Mouse (Mus musculus) liver, embryonic 13.5 days (tissue): ENCODE measurements around the gene Syde2. TPM values are rescaled to one million over a fixed set of nuclear protein-coding genes. Genes with fewer than 3 reads are reported as not detected.

ENCODE experiments used
- ATAC-seq: fragments of 200-750 bp; cut with Nextera tagmentation; 2 replicates; pipeline ENCODE4 v1.8.0; 2017; ENCODE audit warnings: low read depth, mild to moderate bottlenecking, moderate number of reproducible peaks, moderate library complexity
- DNase-seq: peaks from one replicate; pipeline ENCODE4 v3.0.0; 2022
- H3K27ac ChIP-seq: fragments of 300-500 bp; sonication (generic); 2 replicates; pipeline ENCODE4 v1.5.1; 2015; ENCODE audit warnings: moderate library complexity, mild to moderate bottlenecking, inconsistent platforms
- H3K27me3 ChIP-seq: fragments of 300-500 bp; sonication (generic); 2 replicates; pipeline ENCODE4 v1.6.1; 2015; ENCODE audit warnings: mild to moderate bottlenecking, inconsistent platforms
- H3K36me3 ChIP-seq: fragments of 300-500 bp; sonication (generic); 2 replicates; pipeline ENCODE4 v1.6.1; 2015; ENCODE audit warnings: mild to moderate bottlenecking, inconsistent platforms
- H3K4me1 ChIP-seq: fragments of 300-500 bp; sonication (generic); replicated peaks from 2 replicates; pipeline ENCODE4 v1.6.1; 2015; ENCODE audit warnings: inconsistent platforms
- H3K4me2 ChIP-seq: fragments of 300-500 bp; sonication (generic); 2 replicates; pipeline ENCODE4 v1.6.1; 2015; ENCODE audit warnings: inconsistent platforms, mild to moderate bottlenecking, moderate library complexity
- H3K4me3 ChIP-seq: fragments of 300-500 bp; sonication (generic); replicated peaks from 2 replicates; pipeline ENCODE4 v1.5.1; 2015; ENCODE audit warnings: mild to moderate bottlenecking, inconsistent platforms
- H3K9ac ChIP-seq: fragments of 300-500 bp; sonication (generic); 2 replicates; pipeline ENCODE4 v1.6.1; 2015; ENCODE audit warnings: mild to moderate bottlenecking, inconsistent platforms
- H3K9me3 ChIP-seq: fragments of 300-500 bp; sonication (generic); replicated peaks from 2 replicates; pipeline ENCODE4 v1.6.1; 2016; ENCODE audit warnings: inconsistent platforms
- WGBS: fragments of 180-500 bp; shearing (Covaris S2); methylation state at CpG from one replicate; pipeline ENCODE4 v1.1.7; 2015; ENCODE audit not compliant: insufficient replicate concordance; 5-methylcytosine and 5-hydroxymethylcytosine counted together
- polyA plus RNA-seq: library from polyadenylated mRNA; unstranded; fragments of >200 nt; fragmentation: Nextera tagmentation; extraction: Ambion mirVana; gene quantifications from 2 replicates; pipeline ENCODE4 v1.2.1, GENCODE M21; 2015

The Syde2 gene
- polyA plus RNA-seq, 1 experiment from 2014 or later, result 0.35 TPM

- 79% methylated on average over 13 of the region's 13 CpGs for WGBS
- H3K27me3 ChIP-seq, result no peaks in the 10 kb centered on the region
- no peak overlapping the region for H3K4me3 ChIP-seq
- H3K27ac ChIP-seq, result no peak overlapping the region
- DNase-seq (no peak), ATAC-seq (no peak)
- H3K4me2 ChIP-seq, result no peak overlapping the region
- no peak overlapping the region for H3K9ac ChIP-seq
- no peaks in the 10 kb centered on the region for H3K9me3 ChIP-seq
- no peaks in the 10 kb centered on the region for H3K4me1 ChIP-seq
- peaks cover 16% of the 10 kb centered on the region for H3K36me3 ChIP-seq
These were observed 29.3 kb downstream of the Syde2 start for GRCm38 (mm10) chr3:146016979-146017378.

DNA sequence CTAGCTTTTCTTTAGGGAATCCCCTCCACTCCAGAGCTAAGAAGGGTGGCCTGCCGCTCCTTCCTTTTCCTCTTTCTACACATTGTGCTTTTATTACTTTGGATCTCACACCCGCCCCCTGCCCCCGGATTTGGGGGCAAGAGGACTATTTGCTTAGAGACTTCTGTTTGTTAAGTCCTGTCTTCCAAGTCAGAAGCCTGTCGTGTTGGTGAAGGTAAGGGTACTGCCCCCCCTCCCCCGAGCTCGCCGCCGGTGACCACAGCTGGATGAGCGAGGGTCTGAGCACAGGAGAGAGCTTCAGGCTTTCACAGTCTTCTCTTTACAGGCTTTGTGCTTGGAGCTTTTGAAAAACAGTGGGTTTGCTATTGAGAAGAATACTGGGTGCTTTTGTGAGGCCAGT, 29.9 kb downstream of the Syde2 start:
- 67% methylated on average over 9 of the region's 9 CpGs for WGBS
- DNase-seq (no peak), ATAC-seq (no peak)
- no peak overlapping the region for H3K4me2 ChIP-seq
- no peaks in the 10 kb centered on the region for H3K4me1 ChIP-seq
- no peak overlapping the region for H3K9ac ChIP-seq
- no peaks in the 10 kb centered on the region for H3K27me3 ChIP-seq
- H3K9me3 ChIP-seq, result no peaks in the 10 kb centered on the region
- no peak overlapping the region for H3K4me3 ChIP-seq
- H3K27ac ChIP-seq, result no peak overlapping the region
- peaks cover 16% of the 10 kb centered on the region for H3K36me3 ChIP-seq

- Histone ChIP-seq H3K36me3 (peaks cover 3% of the 10 kb centered on the region; the same call in 1 of the 2 replicates), H3K9me3 (no peaks in the 10 kb centered on the region), H3K27me3 (no peaks in the 10 kb centered on the region), H3K4me2 (no peak overlapping the region), H3K9ac (no peak overlapping the region), H3K4me3 (no peak overlapping the region), H3K27ac (no peak overlapping the region), H3K4me1 (peaks cover under 1% of the 10 kb centered on the region; the same call in 1 of the 2 replicates)
- 73% methylated on average over 9 of the region's 9 CpGs for WGBS
- ATAC-seq (no peak), DNase-seq (no peak)
These were observed 34.6 kb downstream of the Syde2 start for GRCm38 (mm10) chr3:146022232-146022631.

GRCm38 (mm10) chr3:146024746-146025145, 37.1 kb downstream of the Syde2 start:
- Histone ChIP-seq H3K36me3 (no peaks in the 10 kb centered on the region), H3K27me3 (no peaks in the 10 kb centered on the region), H3K9ac (no peak overlapping the region), H3K4me1 (peaks cover 12% of the 10 kb centered on the region), H3K4me2 (no peak overlapping the region), H3K4me3 (no peak overlapping the region), H3K27ac (no peak overlapping the region), H3K9me3 (no peaks in the 10 kb centered on the region)
- ATAC-seq (no peak), DNase-seq (no peak)
- 77% methylated on average over 7 of the region's 7 CpGs for WGBS

DNA sequence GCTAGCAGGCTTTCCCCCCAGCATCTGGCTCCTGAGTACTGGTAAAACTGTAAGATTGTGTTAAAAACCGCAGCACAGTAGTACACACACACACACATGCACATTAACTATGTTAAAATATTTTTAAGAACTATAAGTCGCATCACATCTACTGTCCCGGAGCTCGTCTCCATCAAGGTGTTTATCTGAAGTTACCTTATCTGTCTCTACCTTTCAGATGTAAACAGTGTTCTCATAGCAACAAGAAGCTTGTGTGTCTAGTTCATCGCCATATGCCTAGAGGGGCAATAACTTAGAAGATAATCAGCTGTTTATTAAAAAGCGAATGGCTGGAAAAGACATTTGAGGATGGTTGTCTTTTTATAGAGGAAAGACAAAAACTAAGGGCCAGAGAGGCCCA, 37.8 kb downstream of the Syde2 start:
- H3K27me3 ChIP-seq, result no peaks in the 10 kb centered on the region
- H3K4me3 ChIP-seq, result no peak overlapping the region
- H3K9me3 ChIP-seq, result no peaks in the 10 kb centered on the region
- no peak overlapping the region for H3K4me2 ChIP-seq
- WGBS, result 75% methylated on average over 6 of the region's 6 CpGs
- ATAC-seq (no peak), DNase-seq (no peak)
- no peaks in the 10 kb centered on the region for H3K36me3 ChIP-seq
- peaks cover 12% of the 10 kb centered on the region for H3K4me1 ChIP-seq
- H3K27ac ChIP-seq, result no peak overlapping the region
- no peak overlapping the region for H3K9ac ChIP-seq

GRCm38 (mm10) chr3:146027116-146027515, 39.4 kb downstream of the Syde2 start:
- H3K27ac ChIP-seq, result peak overlapping the region; percentile 54
- no peak for ATAC-seq
- DNase-seq, result no peak
- 28% methylated on average over 6 of the region's 6 CpGs for WGBS
- no peak overlapping the region for H3K4me2 ChIP-seq
- no peaks in the 10 kb centered on the region for H3K27me3 ChIP-seq
- no peaks in the 10 kb centered on the region for H3K9me3 ChIP-seq
- H3K36me3 ChIP-seq, result no peaks in the 10 kb centered on the region
- peaks cover 12% of the 10 kb centered on the region for H3K4me1 ChIP-seq
- no peak overlapping the region for H3K4me3 ChIP-seq
- no peak overlapping the region for H3K9ac ChIP-seq

DNA sequence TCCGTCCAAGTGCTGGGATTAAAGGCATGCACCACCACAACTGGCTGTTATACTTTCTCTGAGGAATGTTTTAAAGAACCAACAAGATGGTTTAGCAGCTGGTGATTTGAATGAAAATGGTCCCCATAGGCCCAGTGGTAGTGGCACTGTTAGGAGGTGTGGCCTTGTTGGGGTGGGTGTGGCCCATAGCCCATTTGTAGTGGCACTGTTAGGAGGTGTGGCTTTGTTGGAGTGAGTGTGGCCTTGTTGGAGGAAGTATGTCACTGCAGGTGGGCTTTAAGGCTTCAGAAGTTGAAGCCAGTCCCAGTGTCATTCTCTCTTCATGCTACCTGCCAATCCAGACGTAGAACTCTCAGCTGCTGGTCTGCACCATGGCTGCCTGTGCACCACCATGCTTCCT, 40.7 kb downstream of the Syde2 start:
- 73% methylated on average over 2 of the region's 2 CpGs for WGBS

GRCm38 (mm10) chr3:146029234-146029633, 41.6 kb downstream of the Syde2 start:
- DNase-seq (no peak), ATAC-seq (peak; percentile 59)
- Histone ChIP-seq H3K4me3 (no peak overlapping the region), H3K27me3 (no peaks in the 10 kb centered on the region), H3K4me2 (no peak overlapping the region), H3K36me3 (no peaks in the 10 kb centered on the region), H3K9ac (no peak overlapping the region), H3K4me1 (peaks cover 12% of the 10 kb centered on the region), H3K27ac (peak overlapping the region; percentile 30), H3K9me3 (no peaks in the 10 kb centered on the region)
- WGBS, result 60% methylated on average over 3 of the region's 3 CpGs

More for the DNA sequence above, 40.7 kb downstream of the Syde2 start:
- no peak for ATAC-seq
- H3K27me3 ChIP-seq, result no peaks in the 10 kb centered on the region
- H3K9ac ChIP-seq, result no peak overlapping the region
- no peaks in the 10 kb centered on the region for H3K9me3 ChIP-seq
- no peak overlapping the region for H3K4me3 ChIP-seq
- no peaks in the 10 kb centered on the region for H3K36me3 ChIP-seq
- no peak overlapping the region; the same call in 1 of the 2 replicates for H3K27ac ChIP-seq
- peaks cover 12% of the 10 kb centered on the region for H3K4me1 ChIP-seq
- no peak for DNase-seq
- no peak overlapping the region for H3K4me2 ChIP-seq

GRCm38 (mm10) chr3:146030255-146030836, 42.7 kb downstream of the Syde2 start:
- DNase-seq (no peak), ATAC-seq (no peak)
- Histone ChIP-seq H3K4me2 (no peak overlapping the region), H3K4me3 (no peak overlapping the region), H3K27ac (no peak overlapping the region), H3K27me3 (no peaks in the 10 kb centered on the region; the same call in 1 of the 2 replicates), H3K36me3 (no peaks in the 10 kb centered on the region), H3K9me3 (no peaks in the 10 kb centered on the region), H3K9ac (no peak overlapping the region), H3K4me1 (peaks cover 12% of the 10 kb centered on the region)
- 10% methylated on average over 5 of the region's 5 CpGs for WGBS

DNA sequence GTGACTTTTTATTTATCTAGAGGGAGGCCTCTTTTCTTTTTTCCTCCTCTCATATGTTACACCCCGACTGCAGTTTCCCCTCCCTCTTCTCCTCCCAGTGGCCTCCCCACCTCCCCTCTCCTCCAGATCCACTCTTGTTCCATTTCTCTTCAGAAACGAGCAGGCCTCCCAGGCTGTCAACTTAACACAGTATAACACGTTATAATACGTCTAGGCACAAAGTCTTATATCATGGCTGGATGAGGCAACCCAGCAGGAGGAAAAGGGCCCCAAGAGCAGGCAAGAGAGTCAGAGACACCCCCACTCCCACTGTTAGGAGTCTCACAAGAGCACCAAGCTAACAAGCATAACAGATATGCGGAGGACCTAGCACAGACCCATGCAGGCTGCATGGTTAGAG, 45.3 kb downstream of the Syde2 start:
- 68% methylated on average over 5 of the region's 5 CpGs for WGBS
- ATAC-seq, result no peak
- DNase-seq, result no peak
- H3K4me3 ChIP-seq, result no peak overlapping the region
- H3K27ac ChIP-seq, result no peak overlapping the region
- no peaks in the 10 kb centered on the region; the same call in 1 of the 2 replicates for H3K27me3 ChIP-seq
- H3K9me3 ChIP-seq, result no peaks in the 10 kb centered on the region
- no peaks in the 10 kb centered on the region for H3K36me3 ChIP-seq
- H3K4me2 ChIP-seq, result no peak overlapping the region
- peaks cover 7% of the 10 kb centered on the region for H3K4me1 ChIP-seq
- no peak overlapping the region for H3K9ac ChIP-seq

- WGBS, result 65% methylated on average over 15 of the region's 15 CpGs
- H3K27me3 ChIP-seq, result no peaks in the 10 kb centered on the region; the same call in 1 of the 2 replicates
- DNase-seq (no peak), ATAC-seq (peak; percentile 73)
- no peak overlapping the region for H3K4me2 ChIP-seq
- no peak overlapping the region for H3K9ac ChIP-seq
- no peak overlapping the region for H3K4me3 ChIP-seq
- no peaks in the 10 kb centered on the region for H3K9me3 ChIP-seq
- H3K27ac ChIP-seq, result no peak overlapping the region; the same call in 1 of the 2 replicates
- H3K36me3 ChIP-seq, result no peaks in the 10 kb centered on the region
- 0 out of 2 replicates have a peak, but pooled peaks cover 2% of the 10 kb centered on the region for H3K4me1 ChIP-seq
These were observed 50.2 kb downstream of the Syde2 start for GRCm38 (mm10) chr3:146037906-146038305.
